Mouse (Mus musculus): ENCODE measurements around the gene Tc2n.
"Not testable (repeated sequence)": the region's sequence is repeated elsewhere in the genome, so short reads cannot be mapped to it uniquely, and the experiment has no call there.

The Tc2n gene

DNA sequence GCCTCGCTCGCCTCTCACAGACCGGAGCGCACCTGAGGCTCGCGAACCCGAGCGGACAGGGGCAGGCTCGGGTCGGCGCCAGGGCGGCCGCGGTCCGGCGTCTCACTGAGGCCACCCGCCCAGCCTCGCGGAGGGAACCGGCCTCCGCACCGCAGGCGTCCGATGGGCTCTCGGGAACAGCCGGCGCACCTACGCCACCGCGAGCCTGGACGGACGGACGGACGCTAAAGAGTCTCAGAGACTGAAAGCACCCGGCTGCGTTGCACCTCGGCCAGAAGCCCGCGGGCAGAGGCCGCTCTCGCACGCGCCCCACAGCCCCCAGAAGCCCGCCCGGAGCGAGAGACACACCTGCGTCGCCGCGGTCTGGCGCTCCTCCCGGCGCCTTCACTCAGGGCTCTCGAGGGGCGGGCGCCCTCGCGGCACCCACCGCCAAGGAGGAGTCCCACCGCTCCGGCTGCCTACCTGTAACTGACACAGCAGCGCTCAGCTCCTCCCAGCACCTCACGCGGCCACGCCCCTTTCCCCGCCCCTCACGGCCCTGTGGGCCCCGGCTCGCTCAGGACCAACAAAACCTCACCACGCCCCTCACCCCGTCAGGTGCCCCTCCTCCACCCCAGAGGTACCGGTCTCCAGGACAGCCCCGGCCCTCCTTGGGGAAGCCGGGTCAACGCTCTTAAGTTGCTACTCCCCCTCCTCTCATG lies at the start of gene Tc2n:
Tc2n (minus strand) TSS at position 470 of the 701 bp plus-strand sequence.
- DNase-seq (ENCODE audit: low spot score) = peak; percentile 88

DNA sequence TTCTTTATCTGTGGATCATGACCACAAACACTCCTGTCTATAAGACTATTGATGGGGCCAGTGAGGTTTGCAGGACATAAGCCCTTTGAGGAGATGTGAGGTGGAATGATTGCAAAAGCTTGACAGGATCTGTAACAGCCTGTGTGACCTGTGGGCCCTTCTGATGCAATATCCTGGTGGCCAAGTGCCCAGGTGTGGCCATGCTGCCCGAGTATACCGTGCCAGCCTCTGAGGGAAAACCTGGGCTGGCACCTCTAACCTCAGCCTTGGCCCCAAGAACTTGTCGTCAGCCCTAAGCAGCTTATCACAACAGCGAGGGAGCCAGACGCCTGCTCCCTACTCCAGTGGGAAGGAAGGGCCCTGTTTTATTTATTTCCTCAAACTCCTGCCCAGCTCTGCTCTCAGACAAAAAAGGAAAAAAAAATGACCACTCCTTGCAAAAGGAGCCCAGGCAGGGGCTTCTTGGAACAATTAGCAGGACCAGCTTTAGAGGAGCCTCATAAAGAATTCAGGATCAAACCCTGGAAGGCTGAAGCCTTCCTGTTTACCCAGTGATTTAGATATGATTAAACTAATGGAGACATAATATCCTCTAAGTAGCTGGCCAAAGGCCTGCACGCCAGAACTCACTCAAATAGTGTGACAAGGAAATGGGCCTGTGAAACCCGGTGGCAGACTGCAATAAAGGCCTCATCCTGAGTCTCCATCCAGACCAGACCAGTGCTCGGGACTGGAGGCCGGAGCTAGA lies 49.2 kb upstream of the Tc2n start:
- peak; percentile 25 for DNase-seq (ENCODE audit: low spot score)

DNA sequence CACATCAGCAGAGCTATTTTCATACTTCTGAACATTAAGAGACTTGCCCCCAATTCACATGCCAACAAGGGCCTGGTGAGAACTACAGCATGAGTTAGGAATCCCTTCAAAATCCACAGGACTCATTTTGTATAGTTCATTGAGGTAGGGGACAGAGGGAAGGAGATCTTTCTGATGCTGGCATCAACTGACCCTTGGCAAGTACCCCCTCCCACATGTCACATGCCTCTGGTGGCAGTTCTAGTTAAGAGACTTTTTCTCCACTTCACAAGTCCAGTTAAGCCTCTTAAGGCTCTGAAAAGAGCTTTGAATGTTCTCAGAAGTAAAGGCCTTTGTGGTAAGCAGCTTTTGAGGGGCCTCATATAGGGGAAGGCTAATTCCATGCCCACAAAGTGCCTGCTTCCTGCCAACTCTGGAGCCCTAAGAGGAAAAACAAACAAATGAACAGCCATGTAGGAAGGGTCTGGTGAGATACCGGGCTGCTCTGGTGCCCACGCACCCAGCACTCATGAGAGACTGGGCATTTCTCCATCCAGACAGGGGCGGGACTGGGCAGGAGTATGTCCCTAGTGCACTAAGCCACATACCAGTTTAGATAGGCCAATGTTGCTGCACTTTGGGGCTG lies 48.0 kb upstream of the Tc2n start:
- DNase-seq (ENCODE audit: low spot score) = no peak

DNA sequence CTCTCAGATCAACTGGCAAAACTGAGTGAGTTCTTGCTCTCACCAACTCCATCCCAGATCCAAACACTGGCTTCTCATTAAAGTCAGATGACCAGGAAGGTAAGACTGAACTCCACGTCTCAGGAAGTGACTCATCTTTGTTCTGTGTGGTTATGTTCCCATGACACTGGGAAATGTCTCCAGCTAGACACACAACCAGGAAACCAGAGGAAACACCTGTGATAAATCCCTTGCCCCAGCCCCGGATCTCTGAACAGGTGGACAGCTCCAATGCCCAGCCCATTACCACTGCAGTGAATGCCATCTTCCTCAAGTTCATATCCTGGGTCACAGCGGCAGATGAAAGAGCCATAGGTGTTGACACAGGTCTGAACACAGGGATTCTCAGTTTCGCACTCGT lies 46.5 kb upstream of the Tc2n start:
- DNase-seq (ENCODE audit: low spot score) = no peak

DNA sequence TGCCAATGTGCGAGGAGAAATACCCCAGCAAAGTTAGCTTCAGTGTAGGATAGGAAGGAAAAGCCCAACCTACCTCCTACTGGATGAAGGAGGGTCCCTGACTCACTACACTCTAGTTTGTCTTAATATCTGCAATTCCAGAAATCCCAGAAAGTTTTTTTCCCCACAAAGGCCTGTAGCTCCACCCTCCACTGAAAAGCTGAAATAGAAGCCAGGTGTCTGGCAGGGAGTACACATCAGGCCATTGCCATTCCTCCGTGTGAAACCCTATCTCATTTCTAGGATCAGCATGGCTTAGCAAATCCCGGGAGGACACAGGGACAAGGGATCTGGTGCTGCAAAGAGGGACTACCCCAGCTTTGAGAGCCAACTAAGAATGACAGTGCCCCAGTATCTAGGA lies 44.7 kb upstream of the Tc2n start:
- no peak for DNase-seq (ENCODE audit: low spot score)

DNA sequence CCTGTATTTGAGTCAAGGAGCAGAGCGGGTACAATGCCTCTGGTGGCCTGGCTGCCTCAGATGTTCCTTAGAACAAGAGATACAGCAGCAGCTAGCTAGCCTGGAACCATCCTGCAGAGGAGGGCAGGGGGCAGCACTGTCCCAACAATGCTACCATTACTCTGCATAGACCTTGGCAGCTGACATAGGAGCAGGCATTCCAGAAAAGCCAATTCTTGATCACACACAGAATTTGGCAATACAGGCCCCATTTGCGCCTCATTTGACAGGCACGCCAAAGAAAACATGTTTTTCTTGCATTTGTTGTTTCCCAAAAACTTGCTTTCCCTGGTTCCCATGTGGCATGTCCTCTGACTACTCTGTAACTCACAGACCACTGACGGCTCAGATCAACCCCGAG lies 43.7 kb upstream of the Tc2n start:
- no peak for DNase-seq (ENCODE audit: low spot score)

DNA sequence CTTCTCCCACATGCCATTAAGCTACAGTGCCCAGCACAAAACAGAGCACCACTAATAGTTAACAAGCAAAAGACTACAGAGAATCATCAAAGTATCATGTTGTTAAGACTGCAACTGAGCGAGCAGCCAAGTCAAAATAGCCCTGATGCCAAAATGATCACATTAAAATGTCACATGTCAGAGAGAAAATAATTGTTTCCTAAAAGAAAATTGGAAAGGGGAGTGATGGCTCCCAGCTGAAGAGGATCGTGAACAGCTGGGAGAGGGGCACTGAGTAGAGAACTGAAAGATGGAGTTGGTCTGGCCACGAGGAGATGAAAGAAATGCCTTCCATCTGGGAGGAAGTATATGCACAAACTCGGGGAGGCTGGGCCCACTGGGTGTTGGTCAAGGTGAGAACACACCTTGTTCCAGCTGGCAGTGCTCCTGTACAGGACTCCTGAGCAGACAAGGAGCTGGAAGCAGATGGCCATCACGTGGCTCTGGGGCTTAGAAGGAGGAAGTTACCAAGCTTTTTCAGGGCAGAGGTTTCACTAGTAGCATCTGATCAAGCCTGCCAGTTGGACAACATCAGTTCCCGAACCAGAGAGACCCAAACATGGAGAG lies 41.2 kb upstream of the Tc2n start:
- no peak for DNase-seq (ENCODE audit: low spot score)

DNA sequence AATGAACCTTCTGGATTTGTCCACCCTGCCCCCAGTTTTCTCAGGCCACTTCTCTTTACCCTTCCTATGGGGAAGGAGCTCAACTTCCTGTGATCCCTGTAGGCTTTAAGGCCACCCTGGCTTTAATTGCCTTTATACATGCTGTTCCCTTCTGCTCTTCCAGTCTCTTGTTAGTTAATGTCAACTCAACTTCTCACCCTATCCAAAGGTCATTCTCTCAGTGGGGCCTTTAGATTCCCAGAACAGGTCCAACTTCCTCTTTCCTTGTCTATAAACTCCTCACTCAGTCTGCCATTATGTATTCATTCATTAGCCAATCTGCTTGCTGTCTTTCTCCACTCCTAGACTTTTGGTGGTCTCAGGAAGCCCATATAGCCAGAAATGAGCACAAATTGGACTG lies 40.4 kb upstream of the Tc2n start:
- no peak for DNase-seq (ENCODE audit: low spot score)

DNA sequence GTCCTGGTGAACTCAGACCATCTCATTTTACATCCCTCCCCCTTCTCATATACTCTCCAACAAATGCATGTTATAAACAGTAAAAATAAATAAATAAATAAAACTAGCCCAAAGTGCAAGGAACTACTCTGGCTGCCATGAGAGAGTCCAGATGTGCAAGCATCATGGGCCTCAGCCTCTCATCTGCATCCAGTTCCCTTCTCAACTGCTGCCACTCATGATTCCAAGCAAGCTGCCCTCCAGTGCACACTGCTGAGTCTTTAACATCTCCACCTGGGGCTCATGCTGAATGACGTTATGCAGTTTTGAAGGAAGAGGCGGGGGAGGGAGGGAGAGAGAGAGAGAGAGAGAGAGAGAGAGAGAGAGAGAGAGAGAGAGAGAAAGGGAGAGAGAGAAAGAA lies 24.1 kb upstream of the Tc2n start:
- no peak for DNase-seq (ENCODE audit: low spot score)

DNA sequence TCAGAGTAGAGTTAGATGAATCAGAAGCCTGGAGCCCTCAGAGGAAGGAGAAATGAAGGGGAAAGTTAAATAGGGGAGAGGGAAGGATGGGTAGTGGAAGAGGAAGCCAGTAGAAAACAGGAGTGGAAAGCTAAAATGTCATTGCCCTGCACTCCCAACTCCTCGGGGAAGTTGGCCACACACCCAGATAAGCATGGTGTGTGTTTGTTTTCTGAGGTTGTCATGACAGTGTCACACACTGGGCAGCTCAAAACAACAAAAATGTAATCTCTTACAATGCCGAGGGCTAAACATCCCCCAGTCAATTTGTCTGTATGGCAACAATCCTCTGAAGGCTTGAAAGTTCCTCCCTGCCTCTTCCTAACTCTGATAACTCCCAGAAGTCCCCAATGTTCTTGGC lies 22.2 kb upstream of the Tc2n start:
- no peak for DNase-seq (ENCODE audit: low spot score)

DNA sequence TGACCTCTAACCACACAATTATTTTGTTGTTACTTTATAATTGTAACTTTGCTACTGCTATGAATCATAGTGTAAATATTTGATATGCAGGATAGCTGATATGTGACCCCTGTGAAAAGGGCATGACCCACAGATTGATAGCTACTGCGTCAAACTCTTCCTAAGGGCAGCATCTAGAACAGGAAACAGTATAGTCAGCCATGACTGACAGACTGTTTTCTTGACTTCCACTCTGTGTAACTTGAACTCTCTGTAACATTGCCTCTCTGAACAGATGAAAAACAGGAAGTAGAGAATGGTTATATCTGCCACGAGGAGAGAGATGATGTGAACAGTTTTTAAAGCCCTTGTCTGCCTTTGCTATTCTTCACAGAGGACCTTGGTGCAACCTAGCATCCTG lies 21.7 kb upstream of the Tc2n start:
- no peak for DNase-seq (ENCODE audit: low spot score)

DNA sequence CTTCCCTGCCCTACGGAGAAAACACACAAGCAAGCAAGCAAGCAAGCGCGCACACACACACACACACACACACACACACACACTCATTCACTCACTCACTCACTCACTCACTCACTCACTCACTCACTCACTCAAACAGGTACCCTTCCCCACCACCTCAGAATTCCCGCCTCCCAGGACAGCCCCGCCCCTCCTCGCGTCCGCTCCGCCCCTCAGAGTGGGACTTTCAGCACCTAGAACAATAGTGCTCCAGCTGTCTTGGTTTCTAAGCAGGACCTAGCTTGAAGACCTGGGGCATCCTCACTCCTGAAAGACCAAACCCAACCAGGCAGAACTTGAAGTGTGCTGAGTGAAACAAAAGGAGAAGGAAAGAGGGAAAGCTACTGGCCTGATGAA lies 430 bp upstream of the Tc2n start:
- DNase-seq (ENCODE audit: low spot score) = no peak

DNA sequence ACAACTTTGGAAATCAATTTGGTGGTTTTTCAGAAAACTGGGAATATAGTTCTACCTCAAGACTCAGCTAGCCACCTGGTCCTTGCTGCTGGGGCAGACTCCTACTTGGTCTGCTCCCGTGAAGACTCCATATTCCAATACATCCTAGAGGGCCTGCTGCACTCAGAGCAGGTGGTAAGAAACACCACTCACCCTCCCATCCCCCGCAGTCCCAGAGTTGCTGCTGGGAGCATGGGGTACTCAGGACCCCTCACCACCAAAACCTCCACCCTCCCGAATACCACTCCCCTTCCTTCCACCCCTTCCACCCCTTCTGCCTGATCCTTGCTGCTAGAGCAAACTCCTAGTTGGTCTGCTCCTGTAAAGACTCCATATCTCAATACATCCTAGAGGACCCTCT lies 19.1 kb downstream of the Tc2n start:
- DNase-seq (ENCODE audit: low spot score) = no peak

DNA sequence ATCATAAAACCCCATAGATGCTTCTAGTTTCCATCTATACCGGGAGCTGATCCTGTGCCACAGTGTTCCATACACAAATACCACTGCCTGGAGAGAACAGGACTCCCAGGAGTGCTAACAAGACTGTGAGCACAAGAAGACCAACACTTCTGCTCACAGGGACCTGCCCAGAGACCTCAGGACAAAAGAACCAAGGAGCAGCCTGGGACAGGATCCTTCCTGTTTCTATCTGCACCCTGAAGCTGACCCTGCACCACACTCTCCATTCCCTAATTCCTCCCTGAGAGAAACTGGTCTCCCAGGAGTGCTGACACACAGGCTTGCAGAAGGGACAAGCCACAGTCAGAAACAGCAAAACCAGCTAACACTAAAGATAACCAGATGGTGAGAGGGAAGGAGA lies 21.8 kb downstream of the Tc2n start:
- no peak for DNase-seq (ENCODE audit: low spot score)

DNA sequence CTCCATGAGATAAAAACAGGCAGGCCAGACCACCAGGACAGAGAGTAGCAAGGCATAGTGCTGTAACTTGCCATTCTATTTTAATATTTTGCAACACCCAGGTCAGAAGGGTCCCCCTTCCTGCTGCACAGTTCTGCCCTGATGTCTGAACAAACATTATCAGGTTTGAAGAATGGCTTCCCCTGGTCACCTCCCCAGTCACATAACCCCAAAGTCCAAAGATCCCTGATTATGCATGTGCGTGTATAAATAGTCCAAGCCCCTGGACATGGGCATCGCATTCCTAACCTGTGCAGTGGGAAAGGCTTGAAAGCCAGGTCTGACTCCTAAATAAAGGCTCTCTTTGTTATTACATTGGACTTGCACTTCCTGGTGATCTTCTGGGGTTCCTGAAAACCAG lies 37.8 kb downstream of the Tc2n start:
- no peak for DNase-seq (ENCODE audit: low spot score)

DNA sequence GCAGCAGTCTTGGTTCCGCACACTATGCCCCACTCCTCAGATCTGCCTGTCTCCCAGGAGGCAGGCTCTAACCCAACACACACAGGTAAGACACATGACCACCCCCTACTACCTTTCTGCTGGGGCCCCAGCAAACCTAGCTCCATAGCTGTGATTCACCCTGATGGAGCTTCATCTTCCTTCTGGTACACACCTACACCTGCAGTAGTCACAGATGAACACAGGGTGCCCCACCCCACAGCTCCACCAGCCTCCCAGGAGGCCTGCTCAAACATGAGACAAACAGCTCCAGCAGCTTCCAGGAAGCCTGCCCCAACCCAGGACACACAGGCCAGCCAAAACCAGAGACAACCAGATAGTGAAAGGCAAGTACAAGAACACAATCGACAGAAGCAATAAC lies 50.8 kb downstream of the Tc2n start:
- no peak for DNase-seq (ENCODE audit: low spot score)

DNA sequence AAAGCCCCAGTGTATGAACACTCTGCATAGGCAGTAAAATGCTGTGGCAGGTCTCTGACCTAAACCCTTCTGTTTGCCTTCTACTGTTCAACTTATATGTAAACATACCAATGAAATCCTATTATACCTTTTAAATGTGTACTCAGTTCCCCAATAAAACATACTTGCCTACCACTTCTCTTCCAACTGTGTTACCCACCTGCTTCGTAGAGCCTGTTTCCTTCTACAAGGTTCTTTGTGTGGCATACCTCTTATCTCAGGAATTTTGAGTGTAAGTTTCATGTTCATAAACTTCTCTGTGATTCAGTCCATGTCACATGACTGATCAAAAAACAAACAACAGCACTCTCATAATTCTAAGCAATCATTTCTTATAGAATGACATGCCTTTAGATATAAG lies 85.2 kb downstream of the Tc2n start:
- DNase-seq (ENCODE audit: low spot score) = no peak

DNA sequence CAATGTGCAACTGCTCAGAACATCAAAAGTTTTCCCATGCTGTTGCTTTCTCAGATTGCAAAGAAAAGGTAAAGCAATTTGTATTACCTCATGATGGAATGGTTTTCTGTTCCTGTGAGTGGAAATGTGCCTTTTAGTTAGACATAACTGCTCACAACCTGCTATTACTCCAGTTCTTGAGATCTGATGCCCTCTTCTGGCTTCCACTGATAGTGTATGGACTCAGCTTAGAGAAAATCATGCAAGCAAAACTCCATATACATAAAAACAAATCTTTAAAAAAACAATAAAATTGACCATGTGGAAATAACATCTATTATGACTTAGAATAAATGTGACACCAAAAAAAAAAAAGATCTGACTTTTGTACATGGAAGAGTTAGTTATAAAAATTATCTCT lies 111.7 kb downstream of the Tc2n start:
- not testable (repeated sequence) for DNase-seq (ENCODE audit: low spot score)
